Mouse (Mus musculus) macrophage (primary cell): ENCODE measurements around the gene Sh2d5. TPM values are rescaled to one million over a fixed set of nuclear protein-coding genes. Genes with fewer than 3 reads are reported as not detected.

Experiments
- polyA plus RNA-seq: library from polyadenylated mRNA; stranded (reverse); fragments of 250-400 nt; gene quantifications from 3 replicates; pipeline ENCODE4 v1.2.4, GENCODE M21; 2018; ENCODE audit warnings: inconsistent platforms

The Sh2d5 gene
- polyA plus RNA-seq, 1 experiment from 2014 or later, result 0.09 TPM

Other genes starting within 250 kb of the Sh2d5 start
- gene Hp1bp3, start 34.1 kb upstream of the Sh2d5 start, polyA plus RNA-seq, result 87.1 to 133 TPM (median 94.2 TPM) in 3 replicates
- gene Kif17, start within 50 bp of the Sh2d5 start, polyA plus RNA-seq, result not detected in 3 replicates
- gene Ddost, start 54.3 kb downstream of the Sh2d5 start, polyA plus RNA-seq, result 99.5 to 135 TPM (median 111 TPM) in 3 replicates
- gene Pink1, start 75.9 kb downstream of the Sh2d5 start, polyA plus RNA-seq, result 22.5 to 70.3 TPM (median 44.1 TPM) in 3 replicates
- not detected in 3 replicates for gene Cda, start 117.6 kb downstream of the Sh2d5 start, polyA plus RNA-seq
- gene Fam43b, start 146.1 kb downstream of the Sh2d5 start, polyA plus RNA-seq, result not detected in 3 replicates
- gene Mul1, start 184.3 kb downstream of the Sh2d5 start, polyA plus RNA-seq, result 10.2 to 12.2 TPM (median 11.8 TPM) in 3 replicates
- not detected in 3 replicates for gene Camk2n1, start 203.9 kb downstream of the Sh2d5 start, polyA plus RNA-seq